Mouse (Mus musculus) neural tube, embryonic 15.5 days (tissue): Measurements from ENCODE around the gene Cep104. TPM values are rescaled to one million over a fixed set of nuclear protein-coding genes. Genes with fewer than 3 reads are reported as not detected.

ENCODE experiments used
- ATAC-seq: fragments of 200-750 bp; cut with Nextera tagmentation; 2 replicates; pipeline ENCODE4 v1.8.0; 2017; ENCODE audit warnings: mild to moderate bottlenecking, moderate TSS enrichment, moderate library complexity; ENCODE audit not compliant: low FRiP score
- H3K27ac ChIP-seq: fragments of 300-500 bp; sonication (generic); replicated peaks from 2 replicates; pipeline ENCODE4 v1.5.1; 2015; ENCODE audit warnings: mild to moderate bottlenecking, inconsistent platforms
- H3K27me3 ChIP-seq: fragments of 300-500 bp; sonication (generic); replicated peaks from 2 replicates; pipeline ENCODE4 v1.6.1; 2015; ENCODE audit warnings: inconsistent platforms
- H3K36me3 ChIP-seq: fragments of 300-500 bp; sonication (generic); 2 replicates; pipeline ENCODE4 v1.6.1; 2015; ENCODE audit warnings: inconsistent platforms
- H3K4me1 ChIP-seq: fragments of 300-500 bp; sonication (generic); 2 replicates; pipeline ENCODE4 v1.6.1; 2015; ENCODE audit warnings: inconsistent platforms
- H3K4me2 ChIP-seq: fragments of 300-500 bp; sonication (generic); 2 replicates; pipeline ENCODE4 v1.6.1; 2015; ENCODE audit warnings: inconsistent platforms, mild to moderate bottlenecking, moderate library complexity
- H3K4me3 ChIP-seq: fragments of 300-500 bp; sonication (generic); replicated peaks from 2 replicates; pipeline ENCODE4 v1.5.1; 2015; ENCODE audit warnings: mild to moderate bottlenecking, inconsistent platforms
- H3K9ac ChIP-seq: fragments of 300-500 bp; sonication (generic); replicated peaks from 2 replicates; pipeline ENCODE4 v1.6.1; 2015; ENCODE audit warnings: mild to moderate bottlenecking, inconsistent platforms
- H3K9me3 ChIP-seq: fragments of 300-500 bp; sonication (generic); replicated peaks from 2 replicates; pipeline ENCODE4 v1.6.1; 2016; ENCODE audit warnings: inconsistent platforms
- WGBS: fragments of 180-500 bp; shearing (Covaris S2); methylation state at CpG from one replicate; pipeline ENCODE4 v1.1.7; 2015; ENCODE audit warnings: mixed read lengths; 5-methylcytosine and 5-hydroxymethylcytosine counted together
- polyA plus RNA-seq: library from polyadenylated mRNA; unstranded; fragments of >200 nt; fragmentation: Nextera tagmentation; extraction: Ambion mirVana; gene quantifications from 2 replicates; pipeline ENCODE4 v1.2.1, GENCODE M21; 2015

Cep104 gene
- polyA plus RNA-seq, 1 experiment from 2014 or later: 15.6 TPM

DNA sequence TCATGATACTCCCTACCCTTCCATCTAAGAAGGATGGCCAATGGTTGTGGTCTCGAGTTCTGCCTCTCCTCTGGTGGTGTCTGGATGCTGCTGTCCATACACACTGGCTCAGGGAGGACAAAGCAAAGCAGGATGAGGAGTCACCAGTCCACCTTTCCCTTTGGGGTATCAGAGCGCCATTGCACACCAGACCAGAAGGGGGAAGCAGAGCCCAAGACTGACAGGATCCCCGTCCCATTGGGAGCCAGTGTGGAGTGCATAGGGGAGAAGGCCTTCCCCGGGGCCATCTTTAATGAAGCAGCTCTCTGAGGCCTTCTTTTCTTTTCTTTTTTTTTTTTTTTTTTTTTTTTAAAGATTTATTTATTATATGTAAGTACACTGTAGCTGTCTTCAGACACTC lies 78.1 kb downstream of the Cep104 start:
- no peak for ATAC-seq
- Histone ChIP-seq H3K36me3 (no peaks in the 10 kb centered on the region), H3K4me2 (no peak overlapping the region), H3K9ac (no peak overlapping the region), H3K27me3 (no peaks in the 10 kb centered on the region), H3K9me3 (no peaks in the 10 kb centered on the region), H3K4me3 (no peak overlapping the region), H3K27ac (no peak overlapping the region), H3K4me1 (no peaks in the 10 kb centered on the region)
- WGBS: 66% methylated on average over 4 of the region's 4 CpGs

DNA sequence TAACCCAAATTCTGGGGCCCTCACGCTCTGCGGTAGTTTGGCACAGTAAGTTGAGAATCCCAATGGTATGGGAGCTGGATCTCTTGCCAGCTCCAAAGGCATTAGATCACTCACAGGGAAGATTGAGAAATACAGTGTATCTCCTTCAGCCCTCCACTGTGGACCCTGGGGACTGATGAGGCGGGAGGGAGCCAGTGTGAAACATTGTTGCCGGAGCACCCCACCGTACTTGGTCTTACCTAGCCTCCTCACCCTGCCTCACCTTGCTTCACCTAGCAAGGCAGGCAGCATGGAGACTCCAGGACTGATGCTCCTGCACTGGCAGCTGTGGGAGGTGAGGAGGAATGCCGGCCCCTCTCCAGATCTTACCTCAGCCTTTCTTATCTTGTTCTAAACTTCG lies 80.5 kb downstream of the Cep104 start:
- ATAC-seq: no peak
- Histone ChIP-seq H3K9me3 (no peaks in the 10 kb centered on the region), H3K27ac (no peak overlapping the region), H3K27me3 (no peaks in the 10 kb centered on the region), H3K36me3 (no peaks in the 10 kb centered on the region), H3K4me3 (no peak overlapping the region), H3K9ac (no peak overlapping the region), H3K4me1 (no peaks in the 10 kb centered on the region), H3K4me2 (no peak overlapping the region)
- 92% methylated on average over 7 of the region's 7 CpGs for WGBS

DNA sequence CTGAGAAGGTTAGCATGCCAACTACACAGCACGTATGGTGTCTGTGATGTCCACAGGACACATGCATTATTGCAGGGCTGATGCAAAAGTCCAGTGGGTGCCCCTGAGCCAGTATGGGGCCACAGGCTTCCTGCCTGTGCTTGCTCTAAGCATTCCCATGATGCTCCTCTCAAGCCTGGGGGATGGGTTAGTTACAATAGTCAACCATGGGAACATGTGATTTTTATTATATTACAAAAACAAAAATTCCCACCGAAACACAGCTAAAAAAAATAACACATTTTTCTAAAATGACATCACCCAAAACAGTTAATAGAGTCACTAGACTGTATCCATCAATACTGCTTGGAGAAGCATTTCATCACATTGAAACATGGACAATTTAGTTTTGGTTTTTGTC lies 81.1 kb downstream of the Cep104 start:
- Histone ChIP-seq H3K9me3 (no peaks in the 10 kb centered on the region), H3K27me3 (no peaks in the 10 kb centered on the region), H3K27ac (no peak overlapping the region), H3K4me3 (no peak overlapping the region), H3K4me1 (no peaks in the 10 kb centered on the region), H3K36me3 (no peaks in the 10 kb centered on the region), H3K9ac (no peak overlapping the region), H3K4me2 (no peak overlapping the region)
- 72% methylated on average over 2 of the region's 2 CpGs for WGBS
- no peak for ATAC-seq

DNA sequence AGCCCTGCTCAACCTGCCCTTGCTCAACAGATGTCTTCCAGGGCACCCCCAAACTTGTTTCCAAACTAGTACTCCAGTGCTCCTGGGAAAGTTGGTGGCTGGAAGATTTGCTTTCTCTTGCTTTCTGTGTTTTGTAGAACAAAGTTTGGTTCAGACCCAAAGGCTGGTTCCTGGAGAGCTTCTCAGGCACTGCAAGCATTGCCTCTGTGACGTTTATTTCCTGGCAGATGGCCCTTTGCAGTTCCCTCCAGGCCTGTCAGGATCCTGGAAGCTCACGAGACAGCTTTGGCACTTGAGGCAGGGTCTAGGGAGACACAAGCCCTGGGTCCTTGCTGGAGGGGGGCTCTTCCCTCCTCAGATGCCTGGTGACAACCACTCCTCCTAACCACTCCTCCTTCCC lies 81.7 kb downstream of the Cep104 start:
- Histone ChIP-seq H3K27me3 (no peaks in the 10 kb centered on the region), H3K27ac (no peak overlapping the region), H3K4me3 (no peak overlapping the region)

DNA sequence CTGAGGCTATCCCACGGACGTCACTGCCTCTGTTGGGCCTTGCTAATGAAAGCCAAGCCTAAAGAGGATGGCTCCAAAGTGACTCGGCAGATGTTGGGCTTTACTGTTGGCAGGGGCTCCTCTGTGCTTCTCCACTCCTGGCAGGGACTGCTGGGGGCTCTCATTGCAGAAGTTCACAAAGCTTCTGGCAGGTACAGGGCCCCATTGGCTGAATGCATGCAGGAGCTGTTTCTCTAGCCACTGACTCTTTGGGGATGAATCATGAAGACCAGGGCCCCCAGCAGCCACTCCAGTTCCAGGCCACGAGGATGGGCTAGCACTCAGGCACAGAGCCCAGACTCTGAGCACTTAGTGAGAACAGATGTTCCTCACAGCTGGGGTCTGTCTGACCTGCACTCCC lies 82.7 kb downstream of the Cep104 start:
- ATAC-seq: no peak
- Histone ChIP-seq H3K9me3 (no peaks in the 10 kb centered on the region), H3K27ac (no peak overlapping the region), H3K4me3 (no peak overlapping the region), H3K27me3 (0 out of 2 replicates have a peak, but pooled peaks cover 3% of the 10 kb centered on the region), H3K4me2 (no peak overlapping the region), H3K9ac (no peak overlapping the region), H3K4me1 (no peaks in the 10 kb centered on the region), H3K36me3 (no peaks in the 10 kb centered on the region)
- 65% methylated on average over 4 of the region's 4 CpGs for whole genome bisulfite sequencing

More for the DNA sequence above, 81.7 kb downstream of the Cep104 start:
- WGBS: 52% methylated on average over 2 of the region's 2 CpGs
- no peak for ATAC-seq
- Histone ChIP-seq H3K36me3 (no peaks in the 10 kb centered on the region), H3K9ac (no peak overlapping the region), H3K4me1 (no peaks in the 10 kb centered on the region), H3K9me3 (no peaks in the 10 kb centered on the region), H3K4me2 (no peak overlapping the region)

Other genes with a start within 250 kb of the Cep104 start
- 52.8 and 56.6 TPM in 2 replicates for gene A430005L14Rik, start 18.0 kb upstream of the Cep104 start, polyA plus RNA-seq
- gene Dffb, start 68 bp upstream of the Cep104 start, polyA plus RNA-seq: 11.3 and 12.6 TPM in 2 replicates
- gene Lrrc47, start 36.5 kb downstream of the Cep104 start, polyA plus RNA-seq: 19.2 and 20.5 TPM in 2 replicates
- gene Smim1, start 51.0 kb downstream of the Cep104 start, polyA plus RNA-seq: 18.3 and 21.1 TPM in 2 replicates
- not detected in 2 replicates for gene Ccdc27, start 67.5 kb downstream of the Cep104 start, polyA plus RNA-seq
- gene Trp73, start 165.0 kb downstream of the Cep104 start, polyA plus RNA-seq: 0.04 and 0.17 TPM in 2 replicates
- 41.9 and 43.2 TPM in 2 replicates for gene Wrap73, start 167.2 kb downstream of the Cep104 start, polyA plus RNA-seq
- 181 and 193 TPM in 2 replicates for gene Tprgl, start 185.5 kb downstream of the Cep104 start, polyA plus RNA-seq
- 10.7 and 11.7 TPM in 2 replicates for gene Megf6, start 195.5 kb downstream of the Cep104 start, polyA plus RNA-seq